Mouse (Mus musculus): Measurements from ENCODE around the gene Cd3eap.

DNA sequence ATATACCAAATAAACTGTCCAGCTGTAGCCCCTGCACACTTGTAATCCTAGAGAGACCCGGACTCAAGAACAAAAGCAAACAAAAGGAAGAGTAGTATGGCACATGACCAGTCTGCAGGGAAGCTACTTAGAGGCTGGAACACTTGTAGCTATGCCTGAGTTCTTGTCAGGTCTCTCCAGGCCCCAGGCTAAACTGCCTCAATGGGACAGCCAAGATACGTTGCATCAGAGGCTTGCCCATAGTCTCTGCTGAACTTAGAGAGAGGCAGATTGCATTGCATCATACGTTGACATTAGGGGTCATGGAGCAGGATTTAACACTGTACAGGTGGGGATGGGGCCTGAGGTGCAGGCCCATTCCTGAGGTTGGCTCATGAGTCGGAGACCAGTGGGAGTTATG lies 16.7 kb upstream of the Cd3eap start:
- no peak for TF ChIP-seq POLR2A (IDR thresholded peaks at IDR 0.05; ENCODE audit: low read depth, low read length)
- no peak for TF ChIP-seq CTCF (conservative IDR thresholded peaks at IDR 0.05; ENCODE audit: insufficient read depth, insufficient read length, low read depth, low read length)
